Mouse (Mus musculus) G1E (cell line): ENCODE measurements around the gene Olfr924. TPM values are rescaled to one million over a fixed set of nuclear protein-coding genes. Genes with fewer than 3 reads are reported as not detected.

Experiments used
- ATAC-seq: 2 replicates; pipeline ENCODE4 v1.8.0; 2016; ENCODE audit warnings: mild to moderate bottlenecking; ENCODE audit not compliant: insufficient number of reproducible peaks, poor library complexity, low FRiP score, severe bottlenecking; ENCODE audit errors: extremely low read depth
- DNase-seq: peaks from one replicate; pipeline ENCODE4 v3.0.0; 2012; ENCODE audit warnings: low spot score
- H3K27me3 ChIP-seq: 2 replicates; pipeline ENCODE4 v1.6.1; 2012; ENCODE audit warnings: mild to moderate bottlenecking, low read length, inconsistent platforms; ENCODE audit not compliant: insufficient read depth
- H3K36me3 ChIP-seq: replicated peaks from 2 replicates; pipeline ENCODE3; 2012; ENCODE audit warnings: mild to moderate bottlenecking, inconsistent platforms
- H3K4me1 ChIP-seq: 2 replicates; pipeline ENCODE4 v1.6.1; 2012; ENCODE audit warnings: low read depth, low read length, inconsistent platforms, mixed read lengths; ENCODE audit not compliant: insufficient read depth
- H3K4me3 ChIP-seq: 2 replicates; pipeline ENCODE4 v1.5.1; 2012; ENCODE audit warnings: low read depth, mild to moderate bottlenecking, inconsistent platforms, low read length, moderate library complexity, mixed read lengths
- H3K9me3 ChIP-seq: replicated peaks from 2 replicates; pipeline ENCODE4 v1.6.1; 2012; ENCODE audit warnings: inconsistent platforms
- CTCF ChIP-seq: IDR thresholded peaks from 2 replicates; pipeline ENCODE4 v1.5.1; 2012; ENCODE audit warnings: low read depth, low read length, inconsistent platforms, mixed read lengths
- GATA1 ChIP-seq: IDR thresholded peaks from 2 replicates; pipeline ENCODE4 v1.6.1; 2012; ENCODE audit warnings: borderline replicate concordance, low read length, inconsistent platforms, mixed read lengths
- GATA2 ChIP-seq: IDR thresholded peaks from 2 replicates; pipeline ENCODE4 v1.6.1; 2012; ENCODE audit warnings: low read depth, low read length, inconsistent platforms, borderline replicate concordance
- TAL1 ChIP-seq: conservative IDR thresholded peaks from 2 replicates; pipeline ENCODE4 v1.6.1; 2012; ENCODE audit warnings: low read depth, low read length, inconsistent platforms, mixed read lengths
- polyA plus RNA-seq: library from polyadenylated mRNA; stranded (reverse); fragments of >175 nt; gene quantifications from 2 replicates; pipeline ENCODE4 v1.2.3, GENCODE M21; 2012
- total RNA-seq, 2 experiments: library from RNA; stranded (forward) in 1 of 2; stranded (reverse) in 1 of 2; fragments of 200-1000 nt in 1 of 2; fragments of >200 nt in 1 of 2; fragmentation: Nextera tagmentation in 1 of 2; gene quantifications; 2 replicates each; pipeline ENCODE4 v1.2.3; 2014 to 2017

The Olfr924 gene
- total and polyA plus RNA-seq, 3 experiments = 0.11 TPM; not detected in 2

- Histone ChIP-seq H3K36me3 (no peaks in the 10 kb centered on the region), H3K27me3 (no peaks in the 10 kb centered on the region), H3K4me3 (no peak within 1 kb of the TSS), H3K9me3 (peaks cover 11% of the 10 kb centered on the region), H3K4me1 (no peaks in the 10 kb centered on the region)
- DNase-seq (no peak), ATAC-seq (no peak)
- TF ChIP-seq TAL1 (no peak), GATA1 (no peak), GATA2 (no peak), CTCF (no peak)
These were observed 32.6 kb downstream of the Olfr924 start, which contains the start of gene Olfr926 for GRCm38 (mm10) chr9:38876826-38877225. Olfr926 (plus strand) TSS chr9:38877126.

Other genes starting within 250 kb of the Olfr924 start
- gene Olfr914, start 239.3 kb upstream of the Olfr924 start, total RNA-seq (2014; fragmentation: Nextera tagmentation) = not detected in 2 replicates
- 0.05 and 0.76 TPM in 2 replicates for gene Olfr914, start 239.3 kb upstream of the Olfr924 start, total RNA-seq (2017)
- gene Olfr914, start 239.3 kb upstream of the Olfr924 start, polyA plus RNA-seq = not detected in 2 replicates
- gene Olfr916, start 184.6 kb upstream of the Olfr924 start, total RNA-seq (2014; fragmentation: Nextera tagmentation) = not detected in 2 replicates
- gene Olfr916, start 184.6 kb upstream of the Olfr924 start, total RNA-seq (2017) = 0.16 TPM in 1 of 2 replicates, not detected in the other
- not detected in 2 replicates for gene Olfr916, start 184.6 kb upstream of the Olfr924 start, polyA plus RNA-seq
- not detected in 2 replicates for gene Olfr917, start 178.6 kb upstream of the Olfr924 start, total RNA-seq (2014; fragmentation: Nextera tagmentation)
- gene Olfr917, start 178.6 kb upstream of the Olfr924 start, total RNA-seq (2017) = 0.41 TPM in 1 of 2 replicates, not detected in the other
- gene Olfr917, start 178.6 kb upstream of the Olfr924 start, polyA plus RNA-seq = not detected in 2 replicates
- gene Olfr918, start 169.8 kb upstream of the Olfr924 start, total RNA-seq (2014; fragmentation: Nextera tagmentation) = not detected in 2 replicates
- 0.11 and 0.17 TPM in 2 replicates for gene Olfr918, start 169.8 kb upstream of the Olfr924 start, total RNA-seq (2017)
- not detected in 2 replicates for gene Olfr918, start 169.8 kb upstream of the Olfr924 start, polyA plus RNA-seq
- not detected in 2 replicates for gene Olfr919, start 140.8 kb upstream of the Olfr924 start, total RNA-seq (2014; fragmentation: Nextera tagmentation)
- not detected in 2 replicates for gene Olfr919, start 140.8 kb upstream of the Olfr924 start, total RNA-seq (2017)
- gene Olfr919, start 140.8 kb upstream of the Olfr924 start, polyA plus RNA-seq = not detected in 2 replicates
- gene Vwa5a, start 126.2 kb upstream of the Olfr924 start, total RNA-seq (2014; fragmentation: Nextera tagmentation) = 26.8 and 31.5 TPM in 2 replicates
- gene Vwa5a, start 126.2 kb upstream of the Olfr924 start, total RNA-seq (2017) = 62.4 and 66.0 TPM in 2 replicates
- gene Vwa5a, start 126.2 kb upstream of the Olfr924 start, polyA plus RNA-seq = 0.41 and 0.47 TPM in 2 replicates
- gene Olfr920, start 92.2 kb upstream of the Olfr924 start, total RNA-seq (2014; fragmentation: Nextera tagmentation) = 0.15 TPM in 1 of 2 replicates, not detected in the other
- 0.11 and 0.12 TPM in 2 replicates for gene Olfr920, start 92.2 kb upstream of the Olfr924 start, total RNA-seq (2017)
- gene Olfr920, start 92.2 kb upstream of the Olfr924 start, polyA plus RNA-seq = not detected in 2 replicates
- not detected in 2 replicates for gene Olfr921, start 71.4 kb upstream of the Olfr924 start, total RNA-seq (2014; fragmentation: Nextera tagmentation)
- 0.06 and 0.27 TPM in 2 replicates for gene Olfr921, start 71.4 kb upstream of the Olfr924 start, total RNA-seq (2017)
- gene Olfr921, start 71.4 kb upstream of the Olfr924 start, polyA plus RNA-seq = not detected in 2 replicates
- gene Olfr922, start 29.8 kb upstream of the Olfr924 start, total RNA-seq (2014; fragmentation: Nextera tagmentation) = not detected in 2 replicates
- gene Olfr922, start 29.8 kb upstream of the Olfr924 start, total RNA-seq (2017) = 0.22 TPM in 1 of 2 replicates, not detected in the other
- gene Olfr922, start 29.8 kb upstream of the Olfr924 start, polyA plus RNA-seq = not detected in 2 replicates
- not detected in 2 replicates for gene Olfr923, start 17.9 kb upstream of the Olfr924 start, total RNA-seq (2014; fragmentation: Nextera tagmentation)
- not detected in 2 replicates for gene Olfr923, start 17.9 kb upstream of the Olfr924 start, total RNA-seq (2017)
- gene Olfr923, start 17.9 kb upstream of the Olfr924 start, polyA plus RNA-seq = not detected in 2 replicates
- not detected in 2 replicates for gene Olfr26, start 10.6 kb downstream of the Olfr924 start, total RNA-seq (2014; fragmentation: Nextera tagmentation)
- gene Olfr26, start 10.6 kb downstream of the Olfr924 start, total RNA-seq (2017) = 0.11 TPM in 1 of 2 replicates, not detected in the other
- not detected in 2 replicates for gene Olfr26, start 10.6 kb downstream of the Olfr924 start, polyA plus RNA-seq
- not detected in 2 replicates for gene Olfr926, start 32.7 kb downstream of the Olfr924 start, total RNA-seq (2014; fragmentation: Nextera tagmentation)
- 0.33 TPM in 1 of 2 replicates, not detected in the other for gene Olfr926, start 32.7 kb downstream of the Olfr924 start, total RNA-seq (2017)
- not detected in 2 replicates for gene Olfr926, start 32.7 kb downstream of the Olfr924 start, polyA plus RNA-seq
- not detected in 2 replicates for gene Olfr930, start 85.4 kb downstream of the Olfr924 start, total RNA-seq (2014; fragmentation: Nextera tagmentation)
- not detected in 2 replicates for gene Olfr930, start 85.4 kb downstream of the Olfr924 start, total RNA-seq (2017)
- gene Olfr930, start 85.4 kb downstream of the Olfr924 start, polyA plus RNA-seq = not detected in 2 replicates
- gene Olfr933, start 127.9 kb downstream of the Olfr924 start, total RNA-seq (2014; fragmentation: Nextera tagmentation) = not detected in 2 replicates
- 0.22 TPM in 1 of 2 replicates, not detected in the other for gene Olfr933, start 127.9 kb downstream of the Olfr924 start, total RNA-seq (2017)
- gene Olfr933, start 127.9 kb downstream of the Olfr924 start, polyA plus RNA-seq = not detected in 2 replicates
- not detected in 2 replicates for gene Olfr934, start 143.9 kb downstream of the Olfr924 start, total RNA-seq (2014; fragmentation: Nextera tagmentation)
- 0.16 TPM in 1 of 2 replicates, not detected in the other for gene Olfr934, start 143.9 kb downstream of the Olfr924 start, total RNA-seq (2017)
- gene Olfr934, start 143.9 kb downstream of the Olfr924 start, polyA plus RNA-seq = not detected in 2 replicates
- gene Olfr935, start 155.2 kb downstream of the Olfr924 start, total RNA-seq (2014; fragmentation: Nextera tagmentation) = not detected in 2 replicates
- 0.11 TPM in 1 of 2 replicates, not detected in the other for gene Olfr935, start 155.2 kb downstream of the Olfr924 start, total RNA-seq (2017)
- not detected in 2 replicates for gene Olfr935, start 155.2 kb downstream of the Olfr924 start, polyA plus RNA-seq
- not detected in 2 replicates for gene Olfr146, start 178.9 kb downstream of the Olfr924 start, total RNA-seq (2014; fragmentation: Nextera tagmentation)
- gene Olfr146, start 178.9 kb downstream of the Olfr924 start, total RNA-seq (2017) = 0.16 TPM in 1 of 2 replicates, not detected in the other
- gene Olfr146, start 178.9 kb downstream of the Olfr924 start, polyA plus RNA-seq = not detected in 2 replicates
- not detected in 2 replicates for gene Olfr937, start 220.5 kb downstream of the Olfr924 start, total RNA-seq (2014; fragmentation: Nextera tagmentation)
- 1.1 TPM in 1 of 2 replicates, not detected in the other for gene Olfr937, start 220.5 kb downstream of the Olfr924 start, total RNA-seq (2017)
- gene Olfr937, start 220.5 kb downstream of the Olfr924 start, polyA plus RNA-seq = not detected in 2 replicates
- gene Olfr938, start 234.4 kb downstream of the Olfr924 start, total RNA-seq (2014; fragmentation: Nextera tagmentation) = not detected in 2 replicates
- gene Olfr938, start 234.4 kb downstream of the Olfr924 start, total RNA-seq (2017) = not detected in 2 replicates
- gene Olfr938, start 234.4 kb downstream of the Olfr924 start, polyA plus RNA-seq = not detected in 2 replicates